Mouse (Mus musculus): ENCODE measurements around the gene Mrps27.

The Mrps27 gene

DNA sequence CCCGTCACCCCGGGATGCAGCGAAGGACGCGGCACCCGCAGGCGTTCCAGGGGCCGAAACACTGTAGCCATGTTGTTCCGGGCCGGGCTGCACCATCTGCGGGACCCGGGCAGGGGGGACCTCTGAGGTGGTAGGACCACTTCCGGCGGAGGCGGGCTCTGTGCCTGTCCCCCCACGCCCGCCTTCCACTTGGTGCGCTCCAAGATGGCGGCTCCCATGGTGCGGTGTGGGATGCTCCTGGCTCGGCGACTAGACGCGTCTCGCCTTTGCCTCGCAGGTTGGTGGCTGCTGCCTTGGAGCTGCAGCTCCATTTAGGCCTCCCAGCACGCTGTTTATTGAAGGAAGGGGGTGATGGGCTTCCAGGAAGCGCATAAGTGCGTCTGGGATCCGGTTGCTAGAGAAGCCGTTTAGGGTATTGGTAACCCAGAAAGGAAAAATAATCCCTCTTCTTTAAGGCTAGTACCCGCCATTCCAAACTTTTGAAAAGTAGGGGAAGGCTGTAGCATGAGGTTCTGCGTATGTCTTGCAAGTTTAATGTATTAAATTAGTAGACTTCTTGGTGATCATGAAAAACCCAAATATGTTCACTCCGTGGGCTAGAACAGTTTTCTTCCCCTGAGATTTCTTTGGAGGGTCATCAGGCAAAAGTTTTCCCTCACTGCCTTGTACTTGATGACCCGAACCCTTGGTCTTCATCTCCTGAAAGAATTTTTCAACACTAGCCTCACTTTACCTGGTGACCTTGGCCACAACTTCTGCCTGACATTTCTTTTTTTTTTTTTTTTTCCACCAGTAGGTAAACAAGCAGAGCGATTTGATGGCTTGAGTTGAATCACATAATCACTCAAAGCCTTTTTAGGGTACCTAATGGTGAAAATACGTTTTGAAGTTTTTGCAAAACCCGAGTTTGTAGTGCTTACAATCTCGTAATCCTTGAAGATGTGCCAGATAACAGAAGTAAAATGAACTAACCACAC lies at the start of gene Mrps27, which contains the start of gene Ptcd2:
Gene Mrps27 (plus strand): TSS at position 188 of the 977 bp plus-strand sequence.
Gene Ptcd2 (minus strand): TSS at position 107 of the 977 bp plus-strand sequence.
- in situ Hi-C loops (cut with MboI; ENCODE audit: unreplicated experiment in 2 of 2): loop anchor here (10.0 to 25.0 kb wide), 7 partner anchors 530 to 1083 kb away; partner anchors contain the start of genes Fcho2 (in 2 of the 2), Ankra2 (in 1 of the 2), Bdp1 (in 1 of the 2) and Btf3 (in 1 of the 2)

GRCm38 (mm10) chr13:99299921-99300320 lies 44.7 kb upstream of the Mrps27 start:
- in situ Hi-C loops (cut with MboI; ENCODE audit: unreplicated experiment in 2 of 2): loop anchor here (25.0 kb wide), 3 partner anchors 113 to 588 kb away; partner anchors contain the start of gene Zfp366 (in 1 of the 2)

- in situ Hi-C loops (cut with MboI; ENCODE audit: unreplicated experiment in 2 of 2): loop anchor here (25.0 kb wide), 2 partner anchors 442 to 592 kb away; no protein-coding TSS in a partner anchor
Observed at GRCm38 (mm10) chr13:99303846-99304245, 40.7 kb upstream of the Mrps27 start.

DNA sequence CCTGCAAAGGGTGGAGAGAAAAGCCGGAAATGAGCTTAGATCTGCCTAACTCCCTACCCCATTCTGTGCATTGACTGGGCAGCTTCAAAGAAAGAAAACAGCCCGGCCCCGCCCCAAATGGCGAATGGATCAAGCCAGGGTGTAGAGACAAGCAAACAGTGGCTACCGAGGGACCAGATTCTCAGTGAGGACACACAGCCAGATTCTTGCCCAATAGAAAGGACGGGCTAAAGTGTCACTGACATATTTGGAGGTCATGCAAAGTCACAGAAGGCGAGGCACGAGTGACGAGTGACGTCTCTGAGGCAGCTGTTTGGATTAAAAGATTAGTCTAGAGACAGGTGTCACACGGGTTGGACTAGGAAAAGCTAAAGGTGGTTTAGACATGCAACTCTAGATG lies 40.2 kb upstream of the Mrps27 start:
- in situ Hi-C loops (cut with MboI; ENCODE audit: unreplicated experiment in 2 of 2): loop anchor here (25.0 kb wide), 2 partner anchors 442 to 592 kb away; no protein-coding TSS in a partner anchor

- in situ Hi-C loops (cut with MboI; ENCODE audit: unreplicated experiment in 2 of 2): loop anchor here (25.0 kb wide), 2 partner anchors 443 to 593 kb away; no protein-coding TSS in a partner anchor
Observed at GRCm38 (mm10) chr13:99305186-99305585, 39.4 kb upstream of the Mrps27 start.

- in situ Hi-C loops (cut with MboI; ENCODE audit: unreplicated experiment in 2 of 2): loop anchor here (25.0 kb wide), 2 partner anchors 444 to 594 kb away; no protein-coding TSS in a partner anchor
Observed at GRCm38 (mm10) chr13:99306164-99306563, 38.4 kb upstream of the Mrps27 start.

GRCm38 (mm10) chr13:99307930-99308359 lies 36.6 kb upstream of the Mrps27 start:
- in situ Hi-C loops (cut with MboI; ENCODE audit: unreplicated experiment in 2 of 2): loop anchor here (25.0 kb wide), 2 partner anchors 446 to 596 kb away; no protein-coding TSS in a partner anchor

DNA sequence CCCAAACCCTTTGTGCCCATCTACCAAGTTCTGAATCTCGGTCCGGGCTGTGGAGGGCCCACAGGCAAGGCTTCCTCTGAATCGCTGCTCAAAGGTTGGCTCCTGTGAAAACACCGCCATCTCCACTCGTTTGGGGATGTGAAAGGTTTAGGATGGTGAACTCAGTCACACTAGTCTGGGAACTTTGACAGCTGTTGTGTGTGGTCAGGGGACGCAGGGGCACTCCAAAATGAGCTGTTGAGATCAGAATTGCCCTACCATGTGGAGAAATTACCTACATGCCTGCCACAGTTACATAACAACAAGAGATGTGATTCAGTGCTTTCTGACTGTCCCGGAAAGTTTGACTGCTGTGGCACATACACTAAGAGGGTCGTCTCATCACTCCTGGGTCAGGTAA lies 36.2 kb upstream of the Mrps27 start:
- in situ Hi-C loops (cut with MboI; ENCODE audit: unreplicated experiment in 2 of 2): loop anchor here (25.0 kb wide), 2 partner anchors 446 to 596 kb away; no protein-coding TSS in a partner anchor

DNA sequence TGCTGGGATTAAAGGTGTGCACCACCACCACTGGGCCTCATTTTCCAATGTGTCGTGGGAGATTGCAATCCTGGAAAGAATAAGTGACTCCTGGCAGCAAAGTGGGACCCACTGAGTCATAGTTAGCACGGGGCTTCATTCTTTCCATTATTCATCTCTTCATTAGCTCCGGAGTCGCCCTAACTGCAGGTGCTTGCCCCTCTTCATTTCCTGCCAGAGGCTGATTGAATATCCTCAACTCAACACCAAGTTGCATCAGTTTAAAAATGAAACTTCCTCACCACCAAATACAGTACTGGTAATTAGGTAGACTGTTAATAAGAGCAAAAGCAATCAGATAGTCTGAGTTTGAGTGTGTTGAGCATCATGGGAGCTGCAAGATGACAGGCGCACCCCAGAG lies 30.5 kb upstream of the Mrps27 start:
- in situ Hi-C loops (cut with MboI; ENCODE audit: unreplicated experiment in 2 of 2): loop anchor here (25.0 kb wide), 2 partner anchors 452 to 602 kb away; no protein-coding TSS in a partner anchor

DNA sequence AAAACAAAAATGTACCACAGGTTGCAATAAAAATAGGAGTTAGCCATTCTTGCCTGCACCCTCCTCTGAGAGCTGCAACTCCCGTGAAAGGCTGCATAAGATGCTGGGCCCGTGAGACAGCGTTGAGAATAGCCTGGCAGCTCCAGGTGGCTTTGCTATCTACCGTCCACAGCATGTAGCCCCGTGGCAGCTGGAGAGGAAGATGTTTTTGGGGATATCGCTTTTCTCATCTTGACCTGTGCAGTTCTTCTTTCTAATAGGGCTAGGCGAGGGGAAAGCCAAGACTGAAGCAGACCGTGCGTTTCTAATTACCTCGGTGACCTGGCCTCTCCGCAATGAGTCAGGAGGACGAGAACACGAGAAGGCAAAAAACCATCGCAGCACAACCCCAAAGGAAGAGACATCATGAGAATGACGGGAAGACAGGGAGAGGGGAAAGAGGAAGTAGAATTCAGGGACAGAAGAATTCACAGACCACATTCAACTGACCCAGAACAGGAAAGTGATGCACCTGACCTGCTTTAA lies 29.9 kb upstream of the Mrps27 start:
- in situ Hi-C loops (cut with MboI; ENCODE audit: unreplicated experiment in 2 of 2): loop anchor here (25.0 kb wide), 2 partner anchors 452 to 602 kb away; no protein-coding TSS in a partner anchor

DNA sequence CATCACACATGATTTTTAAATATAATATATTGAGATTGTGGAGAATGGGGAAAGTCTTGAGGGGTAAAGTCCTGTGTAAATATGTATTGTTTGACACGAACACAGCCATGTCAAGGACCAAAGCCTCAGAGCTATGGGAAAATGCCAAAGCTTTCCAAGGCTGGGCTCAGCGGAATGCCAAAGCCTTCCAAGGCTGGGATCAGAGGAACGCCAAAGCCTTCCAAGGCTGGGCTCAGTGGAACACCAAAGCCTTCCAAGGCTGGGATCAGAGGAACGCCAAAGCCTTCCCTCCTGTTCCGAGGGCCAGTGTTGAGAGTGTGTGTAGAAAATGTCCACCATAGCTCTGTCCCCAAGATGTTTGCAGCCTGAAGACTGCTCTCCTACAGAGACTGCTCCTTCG lies 28.2 kb upstream of the Mrps27 start:
- in situ Hi-C loops (cut with MboI; ENCODE audit: unreplicated experiment in 2 of 2): loop anchor here (25.0 kb wide), 2 partner anchors 454 to 604 kb away; no protein-coding TSS in a partner anchor

DNA sequence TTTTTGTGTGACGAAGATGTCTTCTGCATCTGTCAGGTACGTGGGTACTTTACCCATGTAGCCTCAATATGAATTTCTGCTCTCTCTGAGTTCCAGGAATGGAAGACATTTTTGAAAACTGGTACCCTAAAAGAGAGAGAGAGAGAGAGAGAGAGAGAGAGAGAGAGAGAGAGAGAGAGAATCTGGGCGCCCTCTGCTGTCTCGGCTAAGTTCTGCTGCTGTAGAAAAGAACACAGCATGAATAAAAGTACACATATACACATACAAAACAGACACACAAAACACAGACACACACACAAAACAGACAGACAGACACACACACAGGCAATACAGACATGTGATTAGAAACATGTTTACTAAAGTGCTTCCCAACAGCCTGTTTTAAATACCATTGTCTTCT lies 27.5 kb upstream of the Mrps27 start:
- in situ Hi-C loops (cut with MboI; ENCODE audit: unreplicated experiment in 2 of 2): loop anchor here (25.0 kb wide), 2 partner anchors 455 to 605 kb away; no protein-coding TSS in a partner anchor

- in situ Hi-C loops (cut with MboI; ENCODE audit: unreplicated experiment in 2 of 2): loop anchor here (25.0 kb wide), 2 partner anchors 458 to 608 kb away; no protein-coding TSS in a partner anchor
Observed at GRCm38 (mm10) chr13:99320453-99320852, 24.1 kb upstream of the Mrps27 start.

GRCm38 (mm10) chr13:99322915-99323314 lies 21.7 kb upstream of the Mrps27 start:
- in situ Hi-C loops (cut with MboI; ENCODE audit: unreplicated experiment in 2 of 2): loop anchor here (25.0 kb wide), 2 partner anchors 461 to 611 kb away; no protein-coding TSS in a partner anchor

DNA sequence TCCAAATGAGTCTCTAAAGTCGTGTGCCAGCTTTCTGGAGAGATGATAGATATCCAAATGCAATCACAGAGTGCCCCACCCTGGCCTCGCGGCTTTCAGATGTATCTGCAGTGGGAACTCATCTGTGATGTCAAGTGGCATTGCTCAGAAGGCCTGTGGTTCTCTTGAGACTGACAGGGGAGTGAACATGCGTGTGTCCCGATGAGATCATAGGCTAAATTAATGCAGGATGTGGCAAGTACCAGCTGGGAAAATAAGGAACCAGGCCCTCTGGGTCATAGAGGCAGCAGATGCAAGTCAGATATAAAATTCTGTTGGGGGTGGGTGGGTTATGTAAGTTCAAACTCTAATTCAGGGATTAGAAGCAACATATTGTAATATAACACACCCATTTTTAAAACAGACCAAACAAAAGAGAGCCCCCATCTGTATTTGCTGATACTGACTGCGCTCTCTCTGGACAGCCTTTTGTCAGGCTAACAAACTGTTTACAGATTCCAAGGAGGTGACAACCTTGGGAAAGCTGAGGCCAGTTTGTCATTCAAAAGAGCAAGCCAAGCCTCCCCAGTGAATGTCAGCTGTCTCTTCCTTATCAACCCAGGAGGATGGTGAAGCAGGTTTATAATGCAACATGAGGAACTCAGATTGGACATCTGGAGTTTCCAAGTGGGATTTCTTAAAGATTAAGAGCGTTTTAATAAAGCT lies 20.8 kb upstream of the Mrps27 start:
- in situ Hi-C loops (cut with MboI; ENCODE audit: unreplicated experiment in 2 of 2): loop anchor here (25.0 kb wide), 2 partner anchors 461 to 611 kb away; no protein-coding TSS in a partner anchor

- in situ Hi-C loops (cut with MboI; ENCODE audit: unreplicated experiment in 2 of 2): loop anchor here (25.0 kb wide), 2 partner anchors 462 to 612 kb away; no protein-coding TSS in a partner anchor
Observed at GRCm38 (mm10) chr13:99324337-99324685, 20.3 kb upstream of the Mrps27 start.

GRCm38 (mm10) chr13:99331255-99331654 lies 13.3 kb upstream of the Mrps27 start:
- in situ Hi-C loops (cut with MboI; ENCODE audit: unreplicated experiment in 2 of 2): loop anchor here (25.0 kb wide), 4 partner anchors 519 to 1069 kb away; partner anchors contain the start of genes Ankra2 (in 1 of the 2), Btf3 (in 1 of the 2), Fcho2 (in 1 of the 2) and Utp15 (in 1 of the 2)

GRCm38 (mm10) chr13:99337510-99337909 lies 7.1 kb upstream of the Mrps27 start:
- in situ Hi-C loops (cut with MboI; ENCODE audit: unreplicated experiment in 2 of 2): loop anchor here (25.0 kb wide), 4 partner anchors 525 to 1075 kb away; partner anchors contain the start of genes Ankra2 (in 1 of the 2), Btf3 (in 1 of the 2), Fcho2 (in 1 of the 2) and Utp15 (in 1 of the 2)

DNA sequence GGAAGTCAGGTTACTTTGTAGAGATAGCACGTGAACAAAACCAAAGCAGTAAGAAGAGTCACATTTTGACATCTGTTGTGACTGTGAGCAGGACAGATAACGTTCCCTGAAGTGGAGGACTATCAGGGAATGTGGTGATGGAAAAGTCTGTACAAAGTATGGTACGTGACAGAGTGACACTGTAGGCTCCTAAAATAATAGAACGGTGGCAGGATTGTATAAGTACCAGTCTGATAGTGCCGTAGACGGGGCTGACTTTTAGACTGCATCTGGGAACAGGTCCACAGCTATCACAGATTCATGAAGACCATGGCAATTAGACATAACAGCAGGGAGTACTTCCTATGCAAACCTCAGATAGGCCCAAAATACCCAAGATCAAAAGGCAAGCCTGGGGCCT lies 3.1 kb upstream of the Mrps27 start:
- in situ Hi-C loops (cut with MboI; ENCODE audit: unreplicated experiment in 2 of 2): loop anchor here (10.0 to 25.0 kb wide), 7 partner anchors 527 to 1079 kb away; partner anchors contain the start of genes Fcho2 (in 2 of the 2), Ankra2 (in 1 of the 2), Bdp1 (in 1 of the 2) and Btf3 (in 1 of the 2)

Measured in v-Abl transformed pro-B cells (cell line).